Mouse (Mus musculus): Measurements from ENCODE around the gene Irgq.
A peak's percentile ranks its signal among the peaks of the same experiment; 100 is the strongest.
"Not testable (repeated sequence)": the region's sequence is repeated elsewhere in the genome, so short reads cannot be mapped to it uniquely, and the experiment has no call there.

Irgq gene

DNA sequence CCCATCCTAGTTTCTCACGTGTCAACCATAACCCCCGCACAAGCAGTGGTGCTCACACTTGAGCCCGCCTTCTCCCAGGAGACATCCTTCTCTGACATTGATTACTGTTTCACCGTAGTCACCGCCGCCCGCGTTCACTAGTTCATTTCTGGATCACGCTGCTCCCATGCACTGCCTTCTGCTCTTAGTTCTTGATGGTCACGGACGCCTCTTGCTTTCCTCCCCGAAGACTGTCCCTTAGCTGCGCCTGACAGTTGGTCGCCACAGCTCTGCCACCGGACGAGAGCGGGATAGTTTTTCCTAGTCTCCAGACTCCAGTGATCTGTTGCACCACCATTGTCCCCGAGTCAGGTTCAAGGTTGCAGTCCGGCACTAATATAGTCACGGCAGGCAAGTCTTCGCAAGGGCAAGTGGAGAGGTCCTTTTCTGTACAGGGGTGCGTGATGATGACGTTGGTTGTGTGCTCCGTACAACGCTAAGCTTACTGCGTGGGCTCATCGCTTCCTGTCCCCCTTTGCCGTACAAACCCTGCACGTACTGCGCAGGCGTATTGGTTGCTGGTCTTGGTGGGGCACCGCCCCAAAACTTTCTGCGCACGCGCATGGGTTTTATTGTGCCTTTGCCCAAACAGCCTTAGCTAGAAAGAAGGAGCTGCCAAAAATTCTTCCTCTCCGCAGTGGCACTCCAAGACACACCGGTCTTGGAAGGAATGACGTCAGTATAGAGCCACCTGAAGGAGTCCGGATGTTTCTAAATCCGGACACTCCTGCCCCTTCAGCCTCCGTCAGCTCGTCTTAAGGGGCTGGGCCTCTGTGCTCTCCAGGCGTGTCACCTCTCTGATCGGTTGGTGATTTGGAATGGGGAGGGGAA lies at the start of gene Irgq:
Irgq (plus strand) TSS at position 628 of the 870 bp plus-strand sequence.
- peak; percentile 99 for DNase-seq

- DNase-seq, result no peak
These were observed 49.5 kb upstream of the Irgq start for GRCm38 (mm10) chr7:24480986-24481473.

- DNase-seq, result peak; percentile 92
These were observed 48.8 kb upstream of the Irgq start, which contains the start of gene Cadm4 for GRCm38 (mm10) chr7:24481474-24482207. TSS of gene Cadm4 (plus strand) at chr7:24482023.

DNA sequence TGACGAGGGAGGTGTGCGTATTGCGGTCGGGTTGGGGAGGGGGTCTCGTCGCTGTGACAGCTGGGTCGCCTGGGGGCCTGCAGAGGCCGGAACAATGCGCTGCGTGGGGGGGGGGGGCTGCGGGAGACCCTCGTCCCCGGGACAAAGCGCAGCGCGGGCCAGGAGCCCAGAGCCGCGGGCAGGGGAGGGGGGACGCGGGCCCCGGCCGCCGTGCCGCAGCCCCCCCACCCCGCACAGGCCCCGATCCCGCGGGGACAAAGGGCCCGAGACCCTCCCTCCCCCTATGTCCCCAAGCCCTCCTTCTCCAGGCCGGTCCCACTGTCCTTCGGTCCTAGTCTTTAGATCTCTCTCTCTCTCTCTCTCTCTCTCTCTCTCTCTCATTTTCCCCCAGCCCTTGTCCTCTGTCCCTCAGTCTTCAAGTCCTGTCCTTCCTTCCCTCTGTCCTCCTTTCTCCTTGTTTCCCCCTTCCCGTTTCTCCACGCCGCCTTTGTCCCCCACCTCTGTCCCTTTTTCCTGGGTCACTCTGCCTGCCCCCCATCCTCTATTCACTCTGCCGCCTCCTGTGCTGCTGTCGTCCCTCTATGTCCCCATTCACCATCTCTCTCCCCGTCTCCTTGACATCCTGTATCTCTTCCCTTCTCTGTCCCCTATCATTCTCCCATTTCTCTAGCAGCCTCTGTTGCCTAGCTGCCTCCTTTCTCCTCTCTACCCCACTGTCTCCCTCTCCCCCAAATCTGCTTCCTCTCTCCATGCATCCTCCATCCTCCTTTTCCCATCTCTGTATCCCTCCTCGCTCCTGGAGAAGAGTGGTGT lies 48.1 kb upstream of the Irgq start:
- no peak for DNase-seq

GRCm38 (mm10) chr7:24483291-24483690 lies 47.2 kb upstream of the Irgq start:
- DNase-seq, result not testable (repeated sequence)

- no peak for DNase-seq
These were observed 45.0 kb upstream of the Irgq start for GRCm38 (mm10) chr7:24485481-24485880.

DNA sequence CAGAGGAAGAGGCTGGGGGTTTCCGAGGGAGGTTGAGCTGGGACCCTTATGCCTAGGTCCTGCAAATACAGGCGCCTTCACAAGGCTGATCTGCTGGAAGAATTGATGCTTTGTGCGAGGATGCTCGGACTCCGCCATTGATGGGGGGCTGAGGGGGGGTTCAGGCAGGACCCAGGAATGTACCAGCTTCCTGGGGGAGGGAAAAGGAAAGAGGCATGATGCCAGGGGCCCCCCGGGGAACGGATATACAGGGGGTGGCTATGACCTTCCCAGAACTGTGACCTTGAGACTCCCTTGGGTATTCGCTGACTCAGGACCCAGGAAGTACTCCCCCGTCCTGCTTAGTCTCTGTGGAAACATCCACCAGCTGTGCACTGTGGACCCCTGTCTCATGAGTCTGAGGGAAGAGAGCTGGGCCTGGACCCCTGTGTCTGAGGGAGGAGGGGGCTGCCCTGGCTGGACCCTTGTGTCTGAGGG lies 43.8 kb upstream of the Irgq start:
- DNase-seq, result no peak

DNA sequence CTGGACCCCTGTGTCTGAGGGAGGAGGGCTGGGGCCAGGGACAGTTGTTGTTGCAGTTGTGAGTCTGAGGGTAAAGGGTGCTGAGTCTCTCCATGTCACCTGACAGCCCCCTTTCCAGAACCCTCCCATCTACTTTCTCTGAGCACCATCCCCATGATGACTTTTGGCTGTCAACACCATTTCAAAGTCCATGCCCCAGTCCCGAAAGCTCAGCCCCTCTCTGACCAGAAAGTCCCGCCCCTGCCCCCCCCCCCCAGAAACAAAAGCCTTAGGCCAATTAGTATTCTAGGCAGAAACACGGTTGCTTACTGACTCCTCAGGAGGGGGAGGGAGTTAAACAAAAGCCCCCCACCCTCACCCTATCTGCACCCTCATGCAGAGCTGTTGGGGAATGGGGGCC lies 43.1 kb upstream of the Irgq start:
- no peak for DNase-seq

DNA sequence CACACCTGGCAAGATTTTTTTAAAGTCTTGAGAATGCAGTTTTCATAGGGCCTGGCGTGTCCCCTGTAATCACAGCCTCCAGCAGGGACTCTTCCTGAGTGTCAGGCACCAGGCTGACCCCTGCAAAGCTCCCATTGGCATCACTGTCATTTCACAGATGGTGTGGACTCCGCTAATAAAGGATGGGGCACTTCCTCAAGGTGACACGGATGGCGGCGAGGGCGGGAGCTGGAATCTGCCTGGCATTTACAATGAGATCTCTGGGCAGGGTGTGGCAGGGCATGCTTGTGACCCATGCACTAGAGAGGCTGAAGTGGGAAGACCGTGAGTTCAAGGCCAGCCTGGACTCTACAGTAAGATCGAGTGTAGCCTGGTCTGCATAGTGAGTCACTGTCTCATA lies 42.2 kb upstream of the Irgq start:
- DNase-seq, result no peak

DNA sequence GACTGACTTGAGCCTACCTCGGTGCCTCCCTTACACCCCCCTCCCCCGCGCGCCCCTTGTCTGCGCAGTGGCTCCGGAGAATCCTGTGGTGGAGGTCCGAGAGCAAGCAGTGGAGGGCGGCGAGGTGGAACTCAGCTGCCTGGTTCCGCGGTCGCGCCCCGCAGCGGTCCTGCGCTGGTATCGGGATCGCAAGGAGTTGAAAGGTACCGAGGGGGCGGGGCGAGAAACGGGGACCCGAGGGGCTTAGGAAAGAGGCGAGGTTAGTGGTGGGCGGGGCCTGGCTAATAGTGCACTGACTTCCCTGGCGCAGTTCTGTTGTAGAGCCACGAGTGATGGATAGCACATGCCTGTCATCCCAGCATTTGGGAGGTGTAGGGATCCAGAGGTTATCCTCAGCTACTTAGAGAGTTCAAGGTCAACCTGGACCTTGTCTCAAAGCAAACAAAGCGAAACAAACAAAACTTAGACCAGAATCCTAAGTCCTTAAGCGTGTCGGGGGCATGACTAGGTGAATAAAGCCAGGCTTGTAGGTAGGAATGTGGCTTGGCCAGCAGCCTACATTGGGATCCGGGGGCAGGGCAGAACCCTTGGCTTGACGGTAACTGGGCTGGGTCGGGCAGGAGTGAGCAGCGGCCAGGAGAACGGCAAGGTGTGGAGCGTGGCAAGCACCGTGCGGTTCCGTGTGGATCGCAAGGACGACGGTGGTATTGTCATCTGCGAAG lies 30.5 kb upstream of the Irgq start:
- DNase-seq, result peak; percentile 24

- peak; percentile 65 for DNase-seq
These were observed 29.6 kb upstream of the Irgq start for GRCm38 (mm10) chr7:24500929-24501328.

GRCm38 (mm10) chr7:24501492-24501891 lies 29.0 kb upstream of the Irgq start:
- peak; percentile 69 for DNase-seq

DNA sequence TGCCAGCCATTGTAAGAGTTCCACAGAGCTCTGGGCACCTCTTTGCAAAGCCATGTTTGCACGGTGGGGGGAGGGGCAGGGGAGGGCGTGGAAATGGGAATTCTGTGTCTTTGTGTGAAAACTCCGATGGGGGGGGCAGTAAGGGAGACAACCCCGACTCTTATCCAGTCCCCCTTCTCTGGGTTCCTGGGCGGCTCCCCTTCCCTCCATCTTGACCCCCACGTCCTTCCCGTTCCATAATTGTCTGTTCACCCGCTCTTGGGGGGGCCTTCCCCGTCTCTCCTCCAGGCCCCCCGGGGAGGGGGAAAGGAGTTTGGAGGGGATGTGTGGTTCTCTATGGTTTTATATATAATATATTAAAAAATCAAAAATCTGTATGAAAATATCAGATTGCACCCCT lies 26.5 kb upstream of the Irgq start:
- no peak for DNase-seq

GRCm38 (mm10) chr7:24504868-24505267 lies 25.6 kb upstream of the Irgq start:
- no peak for DNase-seq

- DNase-seq, result no peak
These were observed 24.9 kb upstream of the Irgq start for GRCm38 (mm10) chr7:24505447-24506064.

DNA sequence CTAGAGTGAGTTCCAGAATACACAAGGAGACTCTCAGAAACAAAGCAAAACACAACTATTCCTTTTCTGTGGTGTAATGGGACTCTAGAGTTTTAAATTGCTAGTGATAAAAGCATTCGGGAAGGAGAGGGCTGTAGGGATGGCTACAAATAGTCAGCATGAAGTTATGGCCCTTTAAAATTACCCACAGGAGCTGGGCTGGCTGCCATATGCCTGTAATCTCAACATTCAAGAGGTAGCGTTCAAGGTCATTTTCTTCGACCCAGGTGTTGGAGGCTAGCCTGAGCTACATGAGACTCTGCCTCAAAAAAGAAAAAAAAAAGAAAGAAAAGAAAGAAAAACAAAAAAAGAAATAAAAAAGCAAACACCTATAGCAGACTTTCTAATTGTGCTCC lies 24.4 kb upstream of the Irgq start:
- no peak for DNase-seq

- no peak for DNase-seq
These were observed 24.0 kb upstream of the Irgq start for GRCm38 (mm10) chr7:24506476-24506837.

DNA sequence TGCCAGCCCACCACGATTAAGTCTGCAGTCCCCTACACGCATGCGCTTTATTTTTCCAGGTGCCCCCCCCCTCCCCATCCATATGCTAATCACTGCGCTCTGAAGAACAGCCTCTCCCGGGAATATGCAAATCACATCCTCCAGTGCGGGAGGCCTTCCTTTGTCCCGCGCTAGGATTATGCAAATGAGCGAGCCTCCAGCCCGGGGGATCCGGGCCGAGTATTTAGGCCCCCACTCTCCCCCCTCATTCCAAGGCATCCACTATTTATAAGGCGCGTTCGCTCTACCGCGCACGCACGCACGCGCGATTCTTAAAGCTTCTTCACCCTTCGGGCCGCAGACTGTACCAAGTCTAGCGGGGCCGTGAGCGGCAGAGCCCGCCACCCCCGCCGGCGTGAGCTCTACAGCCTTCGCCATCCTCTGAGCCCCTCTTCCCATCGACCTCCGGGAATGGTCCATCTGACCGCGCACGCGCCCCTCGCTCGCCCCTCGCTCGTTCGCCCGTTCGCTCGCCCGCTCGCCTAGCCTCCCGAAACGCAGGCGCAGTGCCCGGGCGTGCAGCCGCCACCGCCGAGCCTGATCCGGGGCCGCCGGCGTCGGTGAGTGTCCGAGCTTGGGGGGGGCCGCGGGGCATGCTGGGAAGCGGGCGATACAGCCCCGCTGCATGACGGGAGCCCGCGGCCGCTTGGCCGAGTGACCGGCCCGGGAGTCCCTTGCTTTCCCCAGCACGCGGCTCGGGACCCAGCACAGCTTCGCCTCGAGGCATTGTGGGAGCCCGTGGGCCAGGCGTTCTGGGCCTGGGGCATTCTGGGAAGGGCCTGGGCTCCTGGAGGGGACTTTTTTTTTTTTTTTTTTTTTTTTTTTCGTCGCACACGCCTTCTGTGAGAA lies 23.4 kb upstream of the Irgq start, which contains the start of gene Zfp428:
Zfp428 (plus strand) TSS at position 169 of the 888 bp plus-strand sequence.
- DNase-seq, result peak; percentile 71

GRCm38 (mm10) chr7:24507726-24508114 lies 22.8 kb upstream of the Irgq start:
- DNase-seq, result no peak

DNA sequence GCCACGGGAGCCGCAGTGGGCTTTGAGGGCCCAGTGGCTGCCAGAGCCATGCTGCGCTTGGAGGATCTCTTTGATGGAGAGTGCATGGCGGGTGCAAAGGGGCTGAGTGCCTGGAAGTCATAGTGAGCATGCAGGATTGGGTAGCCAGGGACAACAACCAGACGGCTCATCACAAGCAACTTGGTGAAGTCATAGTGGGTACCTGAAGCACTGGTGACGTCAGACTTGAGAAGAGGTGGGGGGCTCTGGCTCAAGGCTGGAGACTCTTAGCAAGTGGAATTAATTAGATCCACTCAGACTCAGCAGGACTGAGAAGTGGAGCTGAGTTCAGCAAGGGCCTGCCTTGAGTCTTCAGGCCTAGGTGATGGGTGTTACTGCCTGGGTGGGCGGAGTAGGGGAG lies 18.1 kb upstream of the Irgq start, which contains the start of gene AC161166.1:
AC161166.1 (minus strand) TSS at position 101 of the 400 bp plus-strand sequence.
- DNase-seq, result no peak

All from thymus, postnatal 14 days (tissue).